In the genomic region with DNA sequence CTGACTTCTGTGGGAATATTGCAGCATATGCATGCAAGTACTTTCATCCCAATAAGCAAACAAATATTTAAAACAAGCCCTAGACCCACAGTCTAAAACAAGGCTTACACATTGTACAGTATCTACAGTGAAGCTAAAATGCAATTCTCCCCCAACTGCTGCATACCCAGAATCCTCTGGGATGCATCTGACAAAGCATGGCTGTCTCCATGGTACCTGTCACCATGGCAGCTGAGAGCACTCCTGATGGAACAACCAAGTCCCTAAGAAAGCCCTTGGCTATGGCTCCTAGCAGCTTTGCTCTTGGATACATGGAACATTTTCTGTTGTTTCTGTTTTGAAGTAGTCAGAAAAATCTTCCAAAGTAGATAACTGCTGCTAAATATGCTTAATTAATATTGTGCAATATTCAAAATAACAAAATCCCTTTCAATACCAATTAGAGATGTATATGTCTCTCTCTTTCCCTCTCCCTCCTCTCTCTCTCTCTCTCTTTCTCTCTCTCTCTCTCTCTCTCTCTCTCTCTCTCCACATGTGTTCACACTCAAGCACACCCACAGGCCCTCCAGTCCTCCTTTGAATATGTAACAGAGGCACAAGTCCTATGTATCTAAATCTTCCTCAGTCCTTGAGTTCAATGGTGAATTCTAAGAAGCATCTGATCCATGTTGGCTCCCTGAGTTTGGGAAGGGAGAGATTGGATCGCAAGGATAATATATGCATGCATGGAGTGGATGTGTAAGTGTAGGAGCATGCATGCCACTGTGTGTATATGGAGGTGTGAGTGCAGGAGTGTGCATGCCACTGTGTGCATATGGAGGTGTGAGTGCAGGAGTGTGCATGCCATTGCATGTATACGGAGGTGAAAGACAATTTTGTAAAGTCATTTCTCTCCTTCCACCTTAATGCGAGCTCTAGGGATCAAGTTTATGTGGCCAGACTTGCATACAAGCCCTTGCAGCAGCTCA, we compare ENCODE assay signal across 14 mouse cellular contexts.
DNase-seq lines count a peak whose midpoint lies in the region; ATAC-seq and TF ChIP-seq lines count a peak whose summit lies in the region.
"Had no signal": no experiment of that assay in that cellular context is flagged by ENCODE, and none has a peak within 500 bp of the region (broad histone marks: within the 10 kb centered on the region; RNA-seq: fewer than 3 reads in every experiment).

No protein-coding gene starts in this region.

- H3K4me3 ChIP-seq in forebrain, embryonic 12.5 days (replicated peaks), result no peak overlapping the region
- H3K4me3 ChIP-seq in forebrain, embryonic 11.5 days (ENCODE audit: low read depth, low read length), result no peak overlapping the region
- H3K4me3 ChIP-seq in olfactory bulb, adult 2 months (ENCODE audit: insufficient read depth, low read depth, low read length), result no peak overlapping the region
- H3K4me3 ChIP-seq in kidney, embryonic 16.5 days (ENCODE audit: low read length), result no peak overlapping the region
- H3K4me3 ChIP-seq: myocyte; stomach, embryonic 15.5 days had no signal

- no peak for TF ChIP-seq POLR2A in olfactory bulb, adult 2 months (IDR thresholded peaks at IDR 0.05; ENCODE audit: insufficient read depth, low read depth, low read length)

- H3K36me3 ChIP-seq in forebrain, embryonic 12.5 days (replicated peaks), result no peaks in the 10 kb centered on the region
- H3K36me3 ChIP-seq in forebrain, embryonic 11.5 days (ENCODE audit: control insufficient read depth, insufficient read depth, low read length), result no peaks in the 10 kb centered on the region
- H3K36me3 ChIP-seq in kidney, embryonic 16.5 days (ENCODE audit: insufficient read depth, low read length), result no peaks in the 10 kb centered on the region
- H3K36me3 ChIP-seq: stomach, embryonic 15.5 days had no signal

- no peak overlapping the region for H3K9ac ChIP-seq in forebrain, embryonic 12.5 days
- H3K9ac ChIP-seq in forebrain, embryonic 11.5 days (ENCODE audit: low read length), result no peak overlapping the region
- no peak overlapping the region for H3K9ac ChIP-seq in kidney, embryonic 16.5 days (replicated peaks; ENCODE audit: low read length)
- H3K9ac ChIP-seq: stomach, embryonic 15.5 days had no signal

- H3K27ac ChIP-seq in forebrain, embryonic 12.5 days, result peak overlapping the region; percentile 39
- no peak overlapping the region for H3K27ac ChIP-seq in forebrain, embryonic 11.5 days (ENCODE audit: low read depth, low read length)
- peak overlapping the region; percentile 51 for H3K27ac ChIP-seq in olfactory bulb, adult 2 months (ENCODE audit: insufficient read depth, low read depth, low read length)
- no peak overlapping the region for H3K27ac ChIP-seq in kidney, embryonic 16.5 days (ENCODE audit: low read length)
- H3K27ac ChIP-seq: stomach, embryonic 15.5 days had no signal

- 90% methylated on average over 3 of the region's 3 CpGs for WGBS in forebrain, embryonic 12.5 days
- WGBS in forebrain, embryonic 11.5 days, result 91% methylated on average over 3 of the region's 3 CpGs
- WGBS in olfactory bulb, adult 2 months, result 83% methylated on average over 3 of the region's 3 CpGs
- 93% methylated on average over 3 of the region's 3 CpGs for WGBS in kidney, embryonic 16.5 days

- no peaks in the 10 kb centered on the region for H3K27me3 ChIP-seq in forebrain, embryonic 12.5 days
- no peaks in the 10 kb centered on the region for H3K27me3 ChIP-seq in forebrain, embryonic 11.5 days (ENCODE audit: control insufficient read depth, insufficient read depth, low read length)
- no peaks in the 10 kb centered on the region for H3K27me3 ChIP-seq in kidney, embryonic 16.5 days (ENCODE audit: insufficient read depth, low read length)
- H3K27me3 ChIP-seq: stomach, embryonic 15.5 days had no signal

- no peaks in the 10 kb centered on the region for H3K9me3 ChIP-seq in forebrain, embryonic 12.5 days
- no peaks in the 10 kb centered on the region for H3K9me3 ChIP-seq in forebrain, embryonic 11.5 days (ENCODE audit: control insufficient read depth, low read length)
- no peaks in the 10 kb centered on the region for H3K9me3 ChIP-seq in kidney, embryonic 16.5 days (ENCODE audit: low read length)
- H3K9me3 ChIP-seq: stomach, embryonic 15.5 days had no signal

- no peak for TF ChIP-seq CTCF in olfactory bulb, adult 2 months (IDR thresholded peaks at IDR 0.05; ENCODE audit: insufficient read depth, low read depth, low read length)

- H3K4me2 ChIP-seq in forebrain, embryonic 12.5 days, result no peak overlapping the region
- H3K4me2 ChIP-seq in forebrain, embryonic 11.5 days (ENCODE audit: low read depth, low read length, severe bottlenecking), result no peak overlapping the region
- no peak overlapping the region for H3K4me2 ChIP-seq in kidney, embryonic 16.5 days (replicated peaks; ENCODE audit: low read depth, low read length)
- H3K4me2 ChIP-seq: stomach, embryonic 15.5 days had no signal

- peaks cover 17% of the 10 kb centered on the region for H3K4me1 ChIP-seq in forebrain, embryonic 12.5 days
- H3K4me1 ChIP-seq in forebrain, embryonic 11.5 days (replicated peaks; ENCODE audit: control insufficient read depth, insufficient read depth, low read length), result no peaks in the 10 kb centered on the region; the same call in 1 of the 2 replicates
- H3K4me1 ChIP-seq in olfactory bulb, adult 2 months (ENCODE audit: control insufficient read depth, insufficient read depth, low read length), result peaks cover 5% of the 10 kb centered on the region
- no peaks in the 10 kb centered on the region for H3K4me1 ChIP-seq in kidney, embryonic 16.5 days (ENCODE audit: insufficient read depth, low read length)
- H3K4me1 ChIP-seq: stomach, embryonic 15.5 days had no signal

- no peak for DNase-seq in forebrain, embryonic 11.5 days (ENCODE audit: low spot score)
- peak; percentile 40 for DNase-seq in left cerebral cortex, adult 11 months (ENCODE audit: low spot score)
- DNase-seq in ovary, postnatal 36 days (ENCODE audit: low spot score), result no peak
- DNase-seq in lung, postnatal 25 days (ENCODE audit: low spot score), result no peak
- DNase-seq: B cell, adult 2 months; cerebellum, postnatal 36 days; gastrocnemius, postnatal 36 days had no signal

- ATAC-seq in forebrain, embryonic 12.5 days (ENCODE audit: low FRiP score), result peak; percentile 92
- ATAC-seq in forebrain, embryonic 11.5 days (replicated peaks; ENCODE audit: low FRiP score), result no peak
- peak; percentile 41 for ATAC-seq in frontal cortex, adult (ENCODE audit: low TSS enrichment)
- no peak for ATAC-seq in kidney, embryonic 16.5 days (ENCODE audit: low FRiP score, low TSS enrichment)
- ATAC-seq: inflammation-experienced regulatory T-cells, adult 6 months had no signal

Comparison
In these comparisons a context has a peak if more than half of its experiments do, and no peak if none do; other contexts are left out.
1. ATAC-seq: peak in forebrain, embryonic 12.5 days (single experiment) and frontal cortex, adult (single experiment); none in forebrain, embryonic 11.5 days (single experiment) and kidney, embryonic 16.5 days (single experiment).
2. H3K27ac ChIP-seq: peak in forebrain, embryonic 12.5 days (single experiment) and olfactory bulb, adult 2 months (single experiment); none in forebrain, embryonic 11.5 days (single experiment) and kidney, embryonic 16.5 days (single experiment).